In the genomic region with DNA sequence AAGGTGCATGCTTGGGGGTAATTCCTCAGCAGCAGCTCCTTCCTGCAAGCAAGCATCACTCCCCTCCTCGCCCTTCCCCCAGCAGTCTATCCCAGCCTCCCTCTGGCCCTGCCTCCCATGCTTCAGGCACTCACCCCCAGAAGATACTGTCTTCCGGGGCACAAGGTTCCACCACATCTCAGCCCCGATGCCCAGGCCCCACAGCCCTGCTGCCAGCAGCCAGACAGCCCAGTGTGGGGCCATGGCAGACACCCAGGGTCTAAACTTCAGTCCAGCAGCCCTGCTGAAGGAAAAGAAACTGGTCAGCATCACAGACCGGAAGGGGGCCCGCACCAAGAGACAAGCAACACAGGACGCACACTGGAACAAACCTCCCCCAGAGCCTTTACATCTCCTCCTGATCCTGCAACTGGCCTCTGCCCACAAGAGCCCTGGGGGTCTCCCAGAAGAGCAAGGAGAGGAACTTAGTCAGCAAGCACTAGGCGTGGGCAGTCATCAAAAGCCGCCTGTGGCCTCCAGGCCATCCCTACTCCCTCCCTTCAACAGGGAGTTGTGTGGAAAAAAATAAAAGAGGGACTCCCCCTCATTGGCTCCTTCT, we compare ENCODE assay signal across 8 mouse cellular contexts. TPM values are rescaled to one million over a fixed set of nuclear protein-coding genes. Genes with fewer than 3 reads are reported as not detected.
A peak's percentile ranks its signal among the peaks of the same experiment; 100 is the strongest.
DNase-seq lines count a peak whose midpoint lies in the region; ATAC-seq lines count a peak whose summit lies in the region.

No protein-coding gene starts in this region.

- H3K4me3 ChIP-seq in hindbrain, embryonic 11.5 days (ENCODE audit: low read depth, low read length), result peak overlapping the region; percentile 93
- peak overlapping the region; percentile 86 for H3K4me3 ChIP-seq in lung, embryonic 16.5 days (ENCODE audit: low read length)

- peak; percentile 47 for DNase-seq in adrenal gland, adult 2 months
- no peak for DNase-seq in adrenal gland, postnatal 10 days
- DNase-seq in 3134 (ENCODE audit: extremely low read depth, insufficient read length, low spot score), result peak; percentile 59
- peak; percentile 39 for DNase-seq in embryo, embryonic 10 days (ENCODE audit: low spot score)
- DNase-seq in hindbrain, embryonic 11.5 days (ENCODE audit: low spot score), result peak; percentile 58
- no peak for DNase-seq in spleen, postnatal 4 days (ENCODE audit: low spot score in 2 of 2)
- no peak for DNase-seq in retina, embryonic 14.5 days (ENCODE audit: low spot score)

- H3K4me2 ChIP-seq in hindbrain, embryonic 11.5 days (replicated peaks; ENCODE audit: low read depth, low read length), result peak overlapping the region; percentile 99
- H3K4me2 ChIP-seq in lung, embryonic 16.5 days (ENCODE audit: low read depth, low read length), result peak overlapping the region; percentile 93

- H3K9ac ChIP-seq in hindbrain, embryonic 11.5 days (ENCODE audit: low read depth, low read length), result peak overlapping the region; percentile 100
- H3K9ac ChIP-seq in lung, embryonic 16.5 days (ENCODE audit: low read length), result peak overlapping the region; percentile 93

- peak overlapping the region; percentile 99 for H3K27ac ChIP-seq in hindbrain, embryonic 11.5 days (ENCODE audit: low read depth, low read length)
- H3K27ac ChIP-seq in lung, embryonic 16.5 days (ENCODE audit: low read length), result peak overlapping the region; percentile 100

- H3K4me1 ChIP-seq in hindbrain, embryonic 11.5 days (replicated peaks; ENCODE audit: control insufficient read depth, insufficient read depth, low read length), result peaks cover 20% of the 10 kb centered on the region
- H3K4me1 ChIP-seq in lung, embryonic 16.5 days (replicated peaks; ENCODE audit: control insufficient read depth, insufficient read depth, low read length), result peaks cover 29% of the 10 kb centered on the region

- 4% methylated on average over 8 of the region's 8 CpGs for WGBS in hindbrain, embryonic 11.5 days
- WGBS in lung, embryonic 16.5 days, result 1% methylated on average over 8 of the region's 8 CpGs

- H3K27me3 ChIP-seq in hindbrain, embryonic 11.5 days (ENCODE audit: control insufficient read depth, insufficient read depth, low read length), result no peaks in the 10 kb centered on the region
- H3K27me3 ChIP-seq in lung, embryonic 16.5 days (ENCODE audit: control insufficient read depth, insufficient read depth, low read depth, low read length), result no peaks in the 10 kb centered on the region

- H3K9me3 ChIP-seq in hindbrain, embryonic 11.5 days (ENCODE audit: control insufficient read depth, low read length), result no peaks in the 10 kb centered on the region
- no peaks in the 10 kb centered on the region for H3K9me3 ChIP-seq in lung, embryonic 16.5 days (ENCODE audit: control insufficient read depth, low read length)

- ATAC-seq in hindbrain, embryonic 11.5 days (ENCODE audit: low FRiP score), result no peak
- ATAC-seq in lung, embryonic 16.5 days (ENCODE audit: low read depth), result no peak

- H3K36me3 ChIP-seq in hindbrain, embryonic 11.5 days (ENCODE audit: control insufficient read depth, insufficient read depth, low read length), result peaks cover 24% of the 10 kb centered on the region
- H3K36me3 ChIP-seq in lung, embryonic 16.5 days (ENCODE audit: control insufficient read depth, insufficient read depth, low read length), result peaks cover 34% of the 10 kb centered on the region

RNA-seq across cellular contexts. Expression of a gene that starts 2.3 kb away (rescaled TPM):
- 10 to 100 TPM; 13.0 to 25.3 TPM for total RNA-seq in adrenal gland, adult 2 months (2021)
- polyA plus RNA-seq in adrenal gland, adult 2 months (2012; rRNA removed), result 22.5 and 24.0 TPM in 2 replicates
- 10 to 100 TPM; 27.3 to 28.9 TPM for total RNA-seq in adrenal gland, postnatal 10 days (2021)
- polyA plus RNA-seq in hindbrain, embryonic 11.5 days (2014; fragmentation: Nextera tagmentation; extraction: Ambion mirVana), result 4.3 and 5.9 TPM in 2 replicates
- 14.4 and 14.8 TPM in 2 replicates for polyA plus RNA-seq in lung, embryonic 16.5 days (2015; fragmentation: Nextera tagmentation; extraction: Ambion mirVana)

RNA-seq across cellular contexts. Expression of a gene that starts 8.7 kb away (rescaled TPM):
- total RNA-seq in adrenal gland, adult 2 months (2021), result 10 to 100 TPM; 11.1 to 14.5 TPM
- 24.4 and 41.9 TPM in 2 replicates for polyA plus RNA-seq in adrenal gland, adult 2 months (2012; rRNA removed)
- total RNA-seq in adrenal gland, postnatal 10 days (2021), result 10 to 100 TPM; 12.9 to 21.6 TPM
- polyA plus RNA-seq in hindbrain, embryonic 11.5 days (2014; fragmentation: Nextera tagmentation; extraction: Ambion mirVana), result 12.8 and 13.1 TPM in 2 replicates
- 23.3 and 26.2 TPM in 2 replicates for polyA plus RNA-seq in lung, embryonic 16.5 days (2015; fragmentation: Nextera tagmentation; extraction: Ambion mirVana)

RNA-seq across cellular contexts. Expression of a gene that starts 16.7 kb away (rescaled TPM):
- total RNA-seq in adrenal gland, adult 2 months (2021), result not detected
- polyA plus RNA-seq in adrenal gland, adult 2 months (2012; rRNA removed), result not detected in 2 replicates
- total RNA-seq in adrenal gland, postnatal 10 days (2021), result 10 to 100 TPM; 10.2 to 32.9 TPM
- not detected in 2 replicates for polyA plus RNA-seq in hindbrain, embryonic 11.5 days (2014; fragmentation: Nextera tagmentation; extraction: Ambion mirVana)
- 0.29 TPM in 1 of 2 replicates, not detected in the other for polyA plus RNA-seq in lung, embryonic 16.5 days (2015; fragmentation: Nextera tagmentation; extraction: Ambion mirVana)

RNA-seq across cellular contexts. Expression of a gene that starts 19.2 kb away (rescaled TPM):
- 10 to 100 TPM in 1 of 2 experiments, 1 to 10 TPM in 1; 6.9 to 11.2 TPM for total RNA-seq in adrenal gland, adult 2 months (2021)
- polyA plus RNA-seq in adrenal gland, adult 2 months (2012; rRNA removed), result 16.5 and 19.9 TPM in 2 replicates
- total RNA-seq in adrenal gland, postnatal 10 days (2021), result 10 to 100 TPM; 22.5 to 73.8 TPM
- polyA plus RNA-seq in hindbrain, embryonic 11.5 days (2014; fragmentation: Nextera tagmentation; extraction: Ambion mirVana), result 6.1 and 6.8 TPM in 2 replicates
- 17.9 and 20.0 TPM in 2 replicates for polyA plus RNA-seq in lung, embryonic 16.5 days (2015; fragmentation: Nextera tagmentation; extraction: Ambion mirVana)

RNA-seq across cellular contexts. Expression of a gene that starts 44.2 kb away (rescaled TPM):
- 10 to 100 TPM; 25.9 to 32.0 TPM for total RNA-seq in adrenal gland, adult 2 months (2021)
- 53.9 and 70.6 TPM in 2 replicates for polyA plus RNA-seq in adrenal gland, adult 2 months (2012; rRNA removed)
- total RNA-seq in adrenal gland, postnatal 10 days (2021), result 10 to 100 TPM; 23.1 to 29.8 TPM
- polyA plus RNA-seq in hindbrain, embryonic 11.5 days (2014; fragmentation: Nextera tagmentation; extraction: Ambion mirVana), result 3.9 and 7.9 TPM in 2 replicates
- polyA plus RNA-seq in lung, embryonic 16.5 days (2015; fragmentation: Nextera tagmentation; extraction: Ambion mirVana), result 3.5 and 4.4 TPM in 2 replicates

Comparison
In these comparisons a context has a peak if more than half of its experiments do, and no peak if none do; other contexts are left out.
1. DNase-seq: peak in adrenal gland, adult 2 months (single experiment), 3134 (single experiment), embryo, embryonic 10 days (single experiment) and hindbrain, embryonic 11.5 days (single experiment); none in adrenal gland, postnatal 10 days (single experiment), spleen, postnatal 4 days (0 of 2) and retina, embryonic 14.5 days (single experiment).